Mouse (Mus musculus): ENCODE measurements around the gene Tom1.

Gene Tom1

DNA sequence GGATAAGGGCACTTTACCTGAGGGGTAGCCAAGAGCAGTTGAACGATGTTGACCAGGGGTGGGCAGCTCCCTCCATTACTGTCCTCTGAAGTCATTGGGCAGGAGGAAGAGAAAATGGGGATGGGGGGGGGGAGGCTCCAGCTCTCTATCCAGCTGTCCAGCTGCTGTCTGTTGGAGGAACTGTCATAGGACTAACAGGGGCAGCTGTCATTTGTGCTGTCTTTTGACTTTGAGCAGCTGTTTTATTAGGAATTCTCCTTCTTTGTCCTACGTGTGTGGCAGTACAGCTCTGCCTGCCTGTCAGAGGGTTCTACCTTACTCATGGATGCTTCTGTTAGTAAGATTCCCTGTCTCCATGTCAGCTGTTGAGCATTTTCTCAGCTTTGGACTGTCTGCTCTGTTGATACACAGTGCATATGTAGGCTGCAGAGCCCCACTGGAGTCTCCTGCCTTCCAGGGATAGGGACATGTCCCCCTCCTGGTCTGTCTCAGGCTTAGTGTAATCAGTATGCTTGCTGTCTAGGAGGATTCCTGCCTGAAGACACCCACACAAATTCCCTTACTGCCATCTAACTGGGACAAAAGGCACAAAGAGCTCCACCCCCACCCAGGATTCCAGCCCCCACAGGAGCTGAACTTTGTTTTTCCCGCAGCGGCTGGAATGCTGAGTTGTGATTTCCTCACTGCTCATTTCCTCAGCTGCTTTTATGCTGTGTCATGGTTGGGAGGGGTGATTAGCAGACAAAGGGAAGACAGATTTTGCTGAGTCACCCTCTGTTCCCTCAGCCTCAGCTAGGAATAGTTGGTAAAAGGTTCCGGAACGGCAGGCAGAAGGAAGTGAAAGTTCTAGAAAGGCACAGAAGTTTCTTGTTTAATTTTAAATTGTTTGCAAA, 55.7 kb downstream of the Tom1 start:
- in situ Hi-C loops (cut with MseI, MboI): no loop called here

DNA sequence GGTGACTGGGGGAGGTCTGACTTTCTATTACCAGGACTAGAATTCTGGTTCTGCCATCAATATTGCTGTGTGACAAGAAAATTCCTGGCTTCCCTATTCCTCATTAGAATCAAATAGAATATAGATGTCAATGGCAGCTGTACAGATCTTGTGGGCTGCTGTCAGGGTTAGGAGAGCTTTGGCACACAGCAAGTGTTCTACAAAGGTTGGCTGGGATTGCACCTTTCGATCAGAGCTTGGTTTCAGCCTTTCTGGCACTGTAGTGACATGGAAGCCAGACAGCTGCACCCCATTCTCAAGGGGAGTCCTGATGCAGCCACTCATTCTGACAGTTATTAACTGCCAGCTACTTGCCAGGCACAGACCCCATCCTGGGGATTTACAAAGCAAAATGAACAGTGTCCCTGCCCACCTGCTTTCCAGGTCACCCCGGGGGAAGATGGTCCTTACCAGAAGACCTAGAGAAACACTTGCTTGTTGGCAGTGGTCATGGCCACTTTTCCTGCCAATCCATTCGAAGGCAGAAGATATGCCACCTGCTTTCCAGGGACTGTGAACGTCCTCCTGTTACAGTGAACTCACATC, 57.4 kb downstream of the Tom1 start:
- in situ Hi-C loops (cut with MseI, MboI): no loop called here

DNA sequence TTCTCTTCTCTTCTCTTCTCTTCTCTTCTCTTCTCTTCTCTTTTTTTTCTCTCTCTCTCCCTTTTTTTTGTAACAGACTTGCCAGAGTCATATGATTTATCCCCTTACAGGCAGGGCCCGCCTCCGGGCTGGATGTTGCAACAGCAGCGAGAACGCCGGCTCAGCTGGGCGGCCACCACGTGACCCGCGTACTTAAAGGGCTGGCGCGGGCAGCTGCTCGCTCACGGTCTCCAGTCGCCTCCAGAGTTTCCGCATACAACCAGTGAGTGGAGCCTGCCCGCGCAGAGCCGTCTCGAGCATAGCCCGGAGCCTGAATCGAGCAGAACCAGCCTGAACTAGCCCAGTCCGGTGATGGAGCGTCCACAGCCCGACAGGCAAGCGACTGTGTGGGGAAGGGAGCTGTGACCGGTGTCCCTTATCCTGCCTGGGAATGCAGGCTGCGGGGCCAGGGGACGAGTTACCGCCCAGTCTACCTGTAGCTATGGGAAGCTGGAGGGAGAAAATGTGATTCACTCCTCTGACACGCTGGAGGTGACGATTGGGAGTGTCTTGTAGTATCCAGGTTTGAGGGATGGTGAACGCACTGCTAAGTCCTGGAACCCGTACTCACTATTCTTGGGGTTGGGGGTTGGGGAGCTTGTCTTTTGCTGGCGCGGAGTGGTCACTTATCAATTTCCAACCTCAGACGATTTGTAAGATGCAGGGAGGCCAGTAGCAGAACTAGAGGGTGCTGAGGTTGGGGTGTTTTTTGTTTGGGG, 60.1 kb downstream of the Tom1 start, which contains the start of gene Hmox1:
Hmox1 (plus strand) TSS at position 223 of the 758 bp plus-strand sequence.
- in situ Hi-C loops (cut with MseI, MboI): no loop called here

GRCm38 (mm10) chr8:75102956-75103355, 69.5 kb downstream of the Tom1 start:
- in situ Hi-C loops (cut with MseI, MboI): no loop called here

- in situ Hi-C loops (cut with MseI, MboI): no loop called here
Observed at GRCm38 (mm10) chr8:75103376-75103878, 69.9 kb downstream of the Tom1 start.

- in situ Hi-C loops (cut with MseI, MboI): loop anchor here in 1 of 2 experiments (5.0 kb wide), 1 partner anchor 36 kb away; no protein-coding TSS in a partner anchor
Observed at GRCm38 (mm10) chr8:75108527-75109235, 75.2 kb downstream of the Tom1 start.

DNA sequence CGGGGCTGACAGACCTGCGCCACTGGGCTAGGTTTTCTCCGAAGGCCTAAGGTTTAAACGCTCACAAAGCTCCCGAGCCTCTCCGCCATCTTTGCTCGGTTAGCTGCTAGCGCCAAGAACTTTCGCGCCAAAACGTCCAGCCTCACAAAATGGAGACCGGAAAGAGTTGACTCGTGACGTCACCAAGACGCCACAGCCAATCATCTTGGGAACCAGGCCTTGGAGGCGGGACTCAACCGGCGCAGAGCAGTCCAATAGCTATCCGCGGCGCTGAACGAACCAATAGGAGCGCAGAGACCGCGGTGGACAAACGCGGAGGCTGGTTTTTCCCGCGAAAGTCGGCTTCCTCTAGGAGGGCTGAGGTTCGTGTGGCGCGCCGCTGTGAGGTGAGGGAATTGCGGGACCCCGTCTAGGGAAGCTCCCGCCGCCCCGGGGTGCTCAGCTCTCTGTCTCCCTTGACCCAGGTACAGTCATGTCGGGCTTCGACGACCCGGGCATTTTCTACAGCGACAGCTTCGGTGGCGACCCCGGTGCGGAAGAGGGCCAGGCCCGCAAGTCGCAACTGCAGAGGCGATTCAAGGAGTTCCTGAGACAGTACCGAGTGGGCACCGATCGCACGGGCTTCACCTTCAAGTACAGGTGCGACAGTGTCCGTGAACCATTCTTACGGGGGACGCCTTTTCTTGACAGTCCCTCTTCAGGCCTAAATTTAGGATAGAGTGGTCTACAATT, 75.9 kb downstream of the Tom1 start, which contains the start of gene Mcm5:
Mcm5 (plus strand) TSS at position 334 of the 732 bp plus-strand sequence.
- in situ Hi-C loops (cut with MseI, MboI): loop anchor here in 1 of 2 experiments (5.0 kb wide), 1 partner anchor 37 kb away; no protein-coding TSS in a partner anchor

GRCm38 (mm10) chr8:75110093-75110492, 76.6 kb downstream of the Tom1 start:
- in situ Hi-C loops (cut with MseI, MboI): no loop called here

- in situ Hi-C loops (cut with MseI, MboI): no loop called here
Observed at GRCm38 (mm10) chr8:75118505-75118904, 85.0 kb downstream of the Tom1 start.

- in situ Hi-C loops (cut with MseI, MboI): no loop called here
Observed at GRCm38 (mm10) chr8:75119287-75119686, 85.8 kb downstream of the Tom1 start.
